Mouse (Mus musculus) erythroblast, adult 5-6 weeks (primary cell): ENCODE data around the gene Ephb4. TPM values are rescaled to one million over a fixed set of nuclear protein-coding genes. Genes with fewer than 3 reads are reported as not detected.
A peak's percentile ranks its signal among the peaks of the same experiment; 100 is the strongest.

Experiments used
- ATAC-seq: replicated peaks from 2 replicates; pipeline ENCODE4 v1.8.0; 2016; ENCODE audit warnings: moderate number of reproducible peaks, mild to moderate bottlenecking, moderate TSS enrichment, inconsistent platforms; ENCODE audit not compliant: poor library complexity, low FRiP score, severe bottlenecking
- total RNA-seq, 2 experiments: library from RNA; stranded (forward) in 1 of 2; stranded (reverse) in 1 of 2; fragments of 150-400 nt in 1 of 2; fragments of 200-764, 138-1000 nt in 1 of 2; gene quantifications; 2 replicates each; pipeline versions ENCODE4 v1.2.3 to v1.2.4; 2015 to 2017; ENCODE audit warnings: low replicate concordance in 2 of 2

The Ephb4 gene
- total RNA-seq, 2 experiments from 2014 or later: not detected

DNA sequence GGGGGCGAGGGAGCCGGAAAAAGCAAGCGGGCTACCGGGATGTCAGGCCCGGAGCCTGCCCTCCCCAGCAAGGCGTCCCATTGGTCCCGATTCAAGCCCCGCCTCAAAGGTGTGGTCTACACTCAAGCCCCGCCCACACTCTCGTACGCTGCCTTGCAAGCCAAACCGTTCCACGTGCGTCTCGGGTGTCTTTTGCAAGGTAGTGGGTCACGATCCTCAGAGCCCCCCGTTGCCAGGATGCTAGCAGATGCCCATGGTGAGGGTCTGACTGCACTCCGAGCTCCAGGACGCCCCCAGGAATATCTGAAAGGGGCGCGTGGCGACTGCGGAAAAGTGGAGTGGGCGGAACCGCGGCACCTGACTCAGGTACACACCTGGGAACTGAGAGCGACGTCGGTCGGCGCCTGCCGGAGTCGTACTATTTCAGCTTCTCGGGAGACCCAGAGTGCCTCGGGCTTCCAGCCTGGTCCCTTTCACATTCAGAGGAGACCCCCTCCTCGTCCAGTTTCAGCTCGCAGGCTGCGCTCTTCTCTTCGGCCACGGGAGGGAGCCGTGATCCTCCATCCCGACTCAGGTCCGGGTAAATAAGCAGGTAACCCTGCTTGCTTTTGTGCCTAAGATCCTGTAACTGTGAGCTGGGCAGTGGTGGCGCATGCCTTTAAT is 16.3 kb upstream of the Ephb4 start, which contains the start of gene Slc12a9:
Gene Slc12a9, minus strand, starts transcription at position 86 of the 663 bp plus-strand sequence.
- peak; percentile 89 for ATAC-seq

DNA sequence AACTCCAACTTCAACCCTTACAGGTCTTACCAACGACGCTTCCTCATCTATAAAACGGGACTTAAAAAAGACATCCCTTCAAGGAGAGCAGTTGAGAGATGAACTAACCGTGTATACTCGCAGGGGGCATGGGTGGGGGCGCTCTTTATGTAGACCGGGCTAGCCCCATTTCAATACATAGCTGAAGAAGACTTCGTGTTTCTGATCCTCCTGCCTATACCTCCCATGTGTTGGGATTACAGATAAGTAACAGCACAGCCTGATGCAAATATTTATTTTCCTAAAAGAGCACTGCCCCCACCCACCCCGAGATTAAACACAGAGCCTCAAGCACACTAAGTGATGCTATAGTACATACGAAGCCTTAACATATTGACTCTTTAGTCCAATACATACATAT is 15.6 kb upstream of the Ephb4 start:
- no peak for ATAC-seq

DNA sequence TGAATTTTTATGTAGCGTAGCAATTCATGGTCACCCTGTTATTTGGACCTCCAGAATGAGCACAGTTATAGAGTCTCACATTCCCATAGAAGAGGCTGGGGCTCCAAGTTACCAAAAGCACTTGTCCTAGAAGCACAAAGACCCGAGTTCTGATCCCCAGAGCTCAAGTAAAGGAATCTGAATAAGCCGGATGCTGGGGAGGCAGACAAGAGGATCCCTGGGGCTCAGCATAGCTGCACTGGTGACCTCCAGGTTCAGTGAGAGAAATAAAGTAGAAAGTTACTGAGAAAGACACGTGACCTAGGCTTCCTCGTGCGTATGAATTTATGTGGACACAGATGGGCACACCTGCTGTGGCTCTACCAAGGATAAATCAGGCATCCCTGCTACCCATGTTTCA is 14.8 kb upstream of the Ephb4 start:
- no peak for ATAC-seq

DNA sequence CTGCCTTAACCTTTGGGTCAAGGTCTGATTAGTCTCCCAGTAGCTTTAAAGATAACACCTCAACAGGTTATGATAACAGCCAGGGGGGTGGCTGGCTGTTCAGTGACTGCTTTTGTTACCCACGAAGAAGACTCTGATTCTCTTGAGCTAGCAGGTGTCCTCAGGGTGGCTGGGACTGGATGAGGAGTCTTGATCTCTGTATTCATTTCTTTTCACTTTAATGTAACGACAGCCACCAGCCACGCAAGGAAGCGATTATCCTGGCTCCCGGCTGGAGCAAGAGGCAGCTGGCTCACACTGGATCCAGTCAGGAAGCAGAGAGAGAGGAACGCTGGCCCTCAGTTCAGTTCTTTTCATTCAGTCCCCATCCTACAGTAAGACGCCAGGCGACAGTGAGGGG is 12.7 kb upstream of the Ephb4 start:
- no peak for ATAC-seq

DNA sequence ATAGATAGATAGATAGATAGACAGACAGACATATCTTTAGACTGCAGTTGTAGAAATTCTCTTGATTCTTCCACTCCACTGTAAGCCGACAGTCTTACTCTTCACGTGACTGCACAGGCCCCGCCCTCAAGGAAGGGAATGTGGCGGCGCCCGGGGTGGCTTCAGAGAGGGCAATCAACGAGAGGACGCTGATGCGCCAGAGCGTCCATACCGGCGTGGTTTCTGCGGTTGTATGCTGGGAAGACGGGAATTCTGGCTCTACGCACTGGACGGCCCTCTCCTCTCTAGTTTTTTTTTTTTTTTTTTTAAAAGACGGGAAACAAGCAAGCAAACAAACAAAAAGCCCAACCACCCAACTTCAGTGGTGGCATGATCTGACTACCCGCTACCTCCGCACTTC is 11.7 kb upstream of the Ephb4 start:
- peak; percentile 90 for ATAC-seq

DNA sequence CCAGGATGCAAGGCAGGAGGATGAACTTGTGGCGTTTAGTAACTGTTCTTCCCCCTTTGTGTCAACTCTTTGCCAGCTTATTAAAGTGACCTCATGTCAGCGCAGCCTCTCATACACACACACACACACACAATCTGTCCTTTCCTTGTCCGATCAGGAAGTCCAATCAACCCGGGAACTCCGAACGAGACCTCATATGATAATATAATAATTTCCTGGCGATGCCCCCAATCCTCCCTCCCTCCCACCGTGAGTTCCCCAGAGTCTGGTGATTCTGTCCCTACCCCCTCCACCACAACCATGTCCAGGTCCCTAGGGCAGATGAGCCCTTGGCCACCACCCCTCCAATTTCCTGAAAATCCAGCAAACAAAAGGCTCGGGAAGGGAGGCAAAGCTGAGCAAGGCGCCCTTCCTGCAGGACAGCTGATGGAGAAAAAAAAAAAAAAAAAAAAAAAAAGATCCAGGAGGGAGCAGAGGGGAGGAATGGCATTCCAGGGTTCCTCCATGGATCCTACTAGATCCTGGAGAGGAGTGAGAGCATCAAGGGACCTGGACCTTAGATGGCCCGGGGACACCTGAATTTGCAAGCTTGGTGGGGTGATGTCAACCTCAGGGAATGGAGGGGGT is 11.1 kb upstream of the Ephb4 start:
- no peak for ATAC-seq

DNA sequence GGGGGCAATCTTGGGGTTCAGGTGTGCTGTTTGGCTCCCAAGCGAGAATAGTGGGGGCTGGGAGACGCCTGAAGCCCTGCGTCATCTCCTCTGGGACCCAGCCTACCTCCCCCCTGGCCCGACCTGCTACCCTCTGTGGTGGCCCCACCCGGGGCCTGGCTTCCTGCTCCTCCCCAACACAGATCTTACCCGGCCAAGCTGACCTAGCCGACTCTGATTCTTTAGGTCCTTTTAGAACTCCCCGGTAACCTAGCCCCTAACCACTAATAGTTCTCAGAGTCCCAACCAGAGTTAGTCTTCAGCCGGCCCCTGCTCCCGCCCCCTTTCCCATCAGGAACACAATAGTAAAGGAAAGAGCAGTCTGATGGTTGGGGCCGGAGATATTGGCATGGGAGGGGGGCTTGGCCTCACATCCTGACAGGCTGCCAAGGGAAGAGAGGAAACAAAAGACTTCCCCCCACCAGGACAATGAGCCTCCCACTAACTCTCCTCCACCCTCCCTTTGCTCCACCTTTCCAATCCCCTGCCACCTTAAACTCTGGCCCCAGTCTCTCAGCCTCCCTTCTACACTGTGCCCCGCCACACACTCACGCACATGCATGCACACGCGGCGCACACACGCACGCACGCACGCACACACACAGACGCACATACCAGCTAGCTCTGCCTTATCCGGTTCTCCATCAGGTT is 10.5 kb upstream of the Ephb4 start:
- peak; percentile 42; the same call in 1 of the 2 replicates for ATAC-seq

DNA sequence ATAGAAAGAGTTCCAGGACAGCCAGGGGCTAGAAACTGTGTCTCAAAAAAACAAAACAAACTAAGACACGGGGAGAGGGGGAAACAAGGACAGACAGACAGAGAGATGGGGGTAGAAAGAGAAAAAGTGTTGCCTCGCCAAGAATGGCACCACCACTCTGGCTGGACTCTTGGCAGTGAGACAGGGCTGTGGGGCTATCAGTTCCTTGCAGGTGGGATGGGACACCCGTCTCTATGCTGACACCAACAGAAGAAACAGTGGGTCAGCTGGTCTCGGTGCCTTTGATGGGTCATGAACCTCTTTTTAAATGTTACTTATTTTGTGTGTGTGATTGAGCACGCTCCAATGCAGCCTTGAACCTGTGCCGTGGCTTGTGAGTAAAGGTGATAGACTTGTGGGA is 9.7 kb upstream of the Ephb4 start:
- peak; percentile 42; the same call in 1 of the 2 replicates for ATAC-seq

DNA sequence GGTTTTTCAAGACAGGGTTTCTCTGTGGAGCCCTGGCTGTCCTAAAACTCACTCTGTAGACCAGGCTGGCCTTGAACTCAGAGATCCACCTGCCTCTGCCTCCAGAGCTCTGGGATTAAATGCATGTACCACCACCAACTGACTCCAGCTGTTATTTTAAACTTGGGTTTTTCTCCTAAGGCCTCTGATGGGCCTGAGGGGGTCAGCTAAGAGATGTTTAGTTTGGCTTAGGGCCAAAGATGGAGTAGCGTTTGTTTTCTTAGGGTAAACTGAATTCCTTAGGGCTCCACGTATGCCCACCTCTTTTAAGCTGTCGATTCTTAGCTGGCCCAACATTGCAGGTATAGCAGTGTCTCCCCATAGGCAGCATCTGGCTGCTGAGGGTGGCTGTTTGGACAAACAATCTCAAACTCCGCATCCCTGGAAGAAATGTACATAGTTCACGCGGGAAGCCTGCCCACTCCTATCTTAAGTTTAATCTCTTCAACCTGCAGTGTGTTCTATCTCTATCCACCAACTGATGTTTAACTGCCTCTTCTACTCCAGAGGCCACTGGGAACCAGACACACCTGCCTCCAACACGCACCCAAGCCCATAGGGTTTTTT is 7.4 kb upstream of the Ephb4 start:
- ATAC-seq: no peak

DNA sequence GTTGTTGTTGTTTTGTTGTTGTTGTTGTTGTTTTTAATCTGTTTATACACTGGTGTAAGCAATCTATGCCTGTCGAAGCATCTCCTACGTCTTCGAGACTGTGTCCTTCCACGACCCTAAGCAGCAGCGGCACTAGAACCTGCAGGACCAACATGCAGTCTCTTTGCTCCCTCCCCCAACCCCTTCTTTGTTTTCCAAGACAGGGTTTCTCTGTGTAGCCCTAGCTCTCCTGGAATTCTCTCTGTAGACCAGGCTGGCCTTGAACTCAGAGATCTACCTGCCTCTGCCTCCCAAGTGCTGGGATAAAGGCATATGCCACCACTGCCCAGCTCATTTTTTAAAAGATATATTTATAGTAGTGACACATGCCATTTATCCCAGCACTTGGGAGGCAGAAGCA is 6.5 kb upstream of the Ephb4 start:
- no peak for ATAC-seq

DNA sequence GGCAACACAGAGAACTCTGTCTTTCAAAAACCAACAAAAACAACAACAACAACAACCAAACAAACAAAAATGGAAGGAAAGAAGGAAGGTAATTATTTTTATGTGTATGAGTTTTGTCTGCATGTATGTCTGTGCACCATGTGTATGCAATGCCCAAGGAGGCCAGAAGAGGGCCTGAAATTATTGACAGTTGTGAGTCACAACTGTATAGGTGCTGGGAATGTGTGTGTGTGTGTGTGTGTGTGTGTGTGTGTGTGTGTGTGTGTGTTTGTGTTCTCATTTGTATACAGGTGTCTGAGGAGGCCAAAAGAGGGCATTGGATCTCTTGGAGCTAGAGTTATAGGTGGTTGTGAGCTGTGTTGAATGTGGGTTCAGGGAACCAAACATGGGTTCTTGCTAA is 6.0 kb upstream of the Ephb4 start:
- no peak for ATAC-seq

DNA sequence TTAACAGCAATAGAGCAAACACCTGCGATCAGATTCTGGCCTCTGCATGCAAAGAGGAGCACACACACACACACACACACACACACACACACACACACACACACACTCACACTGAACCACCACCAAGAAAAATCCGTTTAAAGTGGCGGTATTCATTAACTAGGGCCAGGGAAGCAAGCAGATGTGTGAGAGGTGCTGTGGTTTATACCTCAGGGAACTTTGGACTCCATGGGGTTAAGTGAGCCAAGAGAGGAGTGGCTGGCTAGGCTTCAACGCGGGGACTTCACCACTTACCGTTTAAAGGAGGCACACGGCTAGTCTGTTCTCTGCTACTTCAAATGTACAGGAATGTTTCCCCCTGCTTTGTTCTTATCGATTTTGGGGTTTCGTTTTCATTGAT is 4.1 kb upstream of the Ephb4 start:
- ATAC-seq: no peak

DNA sequence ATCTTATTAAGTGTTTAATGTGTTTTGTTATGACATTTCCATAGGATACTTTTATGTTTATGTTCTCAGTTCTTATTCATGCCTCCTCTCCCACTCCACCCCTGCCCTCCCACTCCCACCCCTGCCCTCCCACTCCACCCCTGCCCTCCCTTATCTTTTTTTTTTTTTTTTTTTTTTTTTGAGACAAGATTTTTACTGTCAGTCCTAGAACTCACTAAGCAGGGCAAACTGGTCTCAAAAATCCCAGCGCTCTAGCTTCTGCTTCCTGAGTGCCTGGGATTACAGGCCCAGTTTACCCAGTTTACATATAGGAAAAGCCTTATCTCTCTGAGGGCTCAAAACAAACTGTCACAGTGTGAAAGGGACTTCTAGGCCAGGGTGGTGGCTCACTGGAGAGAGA is 3.5 kb upstream of the Ephb4 start:
- ATAC-seq: no peak

DNA sequence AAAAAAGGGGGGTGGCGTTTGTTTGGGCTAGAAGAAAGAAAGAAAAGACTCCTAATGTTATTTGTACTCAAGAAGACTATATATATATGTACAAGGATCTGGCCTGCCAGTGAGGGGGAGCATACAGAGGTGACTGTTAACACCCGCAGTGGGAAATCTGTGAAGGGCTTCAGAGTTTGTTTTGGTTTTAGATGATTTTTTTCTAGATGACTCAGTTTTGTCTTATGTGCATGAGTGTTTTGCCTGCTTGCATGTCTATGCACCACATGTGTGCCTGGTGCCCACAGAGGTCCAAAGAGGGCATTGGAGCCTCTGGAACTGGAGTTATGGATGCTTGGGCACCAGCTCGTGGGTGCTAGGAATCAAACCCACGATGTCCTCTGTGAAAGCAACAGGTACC is 2.9 kb upstream of the Ephb4 start:
- ATAC-seq: no peak

DNA sequence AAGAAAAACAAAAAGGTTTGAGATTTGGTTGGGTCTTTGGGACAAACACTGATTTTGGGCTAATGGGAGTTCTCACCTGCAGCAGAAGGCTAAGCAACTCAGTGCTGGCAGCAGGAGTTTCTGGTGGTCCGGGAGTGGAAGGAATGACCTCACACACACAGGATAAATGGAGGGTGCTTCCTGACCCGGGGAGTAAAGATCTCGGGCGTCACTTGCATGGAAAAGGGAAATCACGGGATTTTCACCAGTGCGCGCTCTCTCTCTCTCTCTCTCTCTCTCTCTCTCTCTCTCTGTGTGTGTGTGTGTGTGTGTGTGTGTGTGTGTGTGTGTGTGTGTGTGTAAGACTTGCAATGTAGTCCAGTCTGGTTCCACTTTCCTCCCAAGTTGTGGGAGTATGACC is 2.1 kb upstream of the Ephb4 start:
- ATAC-seq: no peak

DNA sequence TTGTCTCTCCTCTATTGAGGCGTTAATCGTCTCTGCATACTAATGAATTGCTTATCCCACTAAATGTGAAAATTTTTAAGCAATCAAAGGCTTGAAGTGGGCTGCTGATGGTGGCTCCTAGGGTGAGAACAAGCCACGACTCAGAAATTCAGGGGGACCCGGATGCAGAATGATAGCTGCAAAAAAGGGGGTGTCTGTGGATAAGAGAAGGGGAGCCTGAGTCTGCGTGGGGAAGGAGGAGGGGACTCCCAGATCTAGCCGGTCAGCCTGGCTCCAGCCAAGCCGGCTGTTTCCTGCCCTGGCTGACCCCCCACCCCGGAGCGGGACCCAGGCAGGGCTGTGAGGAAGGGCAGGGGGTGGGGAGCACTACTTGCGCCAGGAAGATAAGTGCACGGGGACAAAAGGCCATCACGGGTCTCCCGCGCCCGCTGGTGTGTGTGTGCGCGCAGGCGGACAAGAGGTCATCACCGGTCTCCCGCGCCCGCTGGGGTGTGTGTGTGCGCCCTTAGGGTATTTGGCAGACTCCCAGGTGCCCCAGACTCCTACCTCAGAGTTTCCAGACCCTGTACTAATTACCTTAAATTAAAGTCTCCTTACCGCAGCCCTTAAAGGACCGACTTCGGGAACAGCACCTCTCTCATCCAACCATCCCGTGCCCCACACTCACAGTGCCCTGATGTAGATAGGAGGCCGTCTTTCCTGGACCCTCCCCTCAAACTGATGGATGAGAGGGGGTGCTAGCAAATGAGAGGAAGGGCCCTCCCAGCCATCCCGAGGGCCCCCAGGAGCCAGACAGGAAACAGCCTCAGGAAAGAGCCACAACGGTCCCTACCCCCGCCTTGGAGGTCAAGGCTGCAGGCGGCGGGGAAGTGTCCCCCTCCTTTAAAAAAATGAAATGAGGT is 1.2 kb upstream of the Ephb4 start:
- no peak for ATAC-seq

DNA sequence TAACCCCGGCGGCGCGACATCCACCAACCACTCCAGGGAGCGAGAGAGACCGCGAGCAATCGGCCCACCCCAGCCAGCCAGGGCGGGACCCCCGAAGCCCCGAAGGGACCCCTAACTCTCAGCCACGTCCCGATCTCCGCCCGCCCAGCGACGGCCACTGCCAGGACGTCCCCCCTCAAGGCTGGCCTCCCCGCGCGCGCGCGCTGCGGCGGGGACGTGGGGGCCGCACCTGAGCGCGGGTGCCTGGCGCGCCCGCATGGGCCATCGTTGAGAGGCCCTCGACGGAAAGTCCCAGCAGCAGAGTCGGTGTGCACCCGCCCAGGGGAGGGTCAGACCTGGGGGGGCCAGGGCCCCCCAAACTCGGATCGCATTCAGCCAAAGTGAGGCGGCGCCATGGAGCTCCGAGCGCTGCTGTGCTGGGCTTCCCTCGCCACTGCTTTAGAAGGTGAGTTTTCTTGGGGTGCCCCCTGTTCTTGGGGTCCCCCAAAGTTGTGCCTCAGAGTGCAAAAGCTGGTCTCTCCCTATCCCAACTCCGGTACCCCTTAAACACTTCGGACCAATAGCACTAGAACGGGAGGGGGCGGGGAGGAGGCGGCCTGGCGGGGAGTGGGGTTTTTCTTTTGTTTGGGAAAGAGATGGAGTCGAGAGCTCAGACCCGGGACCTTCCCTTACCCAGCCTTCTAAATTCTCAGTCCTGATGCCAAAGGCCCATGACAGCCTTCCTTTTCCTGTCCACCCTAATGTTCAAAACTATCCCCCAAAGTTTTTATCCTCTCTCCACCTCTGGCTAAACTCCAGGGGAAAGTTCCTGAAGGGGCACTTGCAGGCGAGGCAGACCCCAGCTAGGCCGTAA is 522 bp downstream of the Ephb4 start:
- no peak for ATAC-seq

DNA sequence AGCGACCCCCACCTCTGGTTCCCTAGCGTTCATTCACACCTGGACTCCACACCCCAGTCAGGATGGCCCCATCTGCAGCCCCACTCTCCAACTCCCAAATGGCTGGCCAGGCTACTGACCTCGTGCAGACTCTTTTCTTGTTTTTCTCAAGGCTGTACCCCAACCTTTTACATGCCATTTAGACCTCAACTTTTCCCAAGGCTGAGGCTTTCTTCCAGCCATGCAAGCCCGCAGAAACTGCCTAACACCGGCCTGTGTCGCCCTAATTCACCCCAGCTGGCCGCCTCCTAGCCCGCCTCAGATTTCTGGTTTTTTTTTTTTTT is 1.1 kb downstream of the Ephb4 start:
- ATAC-seq: no peak

DNA sequence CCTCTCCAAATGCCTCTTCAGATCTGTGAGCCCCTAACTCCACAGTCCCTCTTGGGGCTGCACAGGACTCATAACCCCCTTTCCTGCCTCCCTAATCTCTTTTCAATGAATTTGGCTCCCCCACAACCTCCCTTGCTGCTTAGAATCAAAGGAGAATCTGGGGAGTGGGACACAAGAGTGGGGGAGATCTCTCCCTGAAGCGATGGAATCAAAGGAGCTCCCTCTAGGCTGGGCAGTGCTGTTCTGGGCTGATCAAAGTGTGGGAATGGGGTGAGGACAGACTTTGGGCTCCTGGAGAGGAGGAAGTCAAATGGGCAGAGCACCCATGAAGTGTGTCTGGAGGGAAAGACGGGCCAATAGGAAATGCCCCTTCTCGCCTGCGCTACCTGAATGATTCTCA is 1.5 kb downstream of the Ephb4 start:
- no peak for ATAC-seq
